Mouse (Mus musculus) cortical plate, adult 2 months (tissue): ENCODE data around the gene Luzp2.

ENCODE experiments used
- CTCF ChIP-seq: fragments of 200-500 bp; IDR thresholded peaks from 2 replicates; pipeline ENCODE4 v1.5.1; 2011; ENCODE audit warnings: mild to moderate bottlenecking, control low read depth, low read length; ENCODE audit not compliant: insufficient read depth; ENCODE audit errors: extremely low read depth
- POLR2A ChIP-seq: fragments of 200-500 bp; IDR thresholded peaks from 2 replicates; pipeline ENCODE4 v1.6.1; 2011; ENCODE audit warnings: mild to moderate bottlenecking, low read length, control low read depth; ENCODE audit not compliant: insufficient read depth; ENCODE audit errors: extremely low read depth

DNA sequence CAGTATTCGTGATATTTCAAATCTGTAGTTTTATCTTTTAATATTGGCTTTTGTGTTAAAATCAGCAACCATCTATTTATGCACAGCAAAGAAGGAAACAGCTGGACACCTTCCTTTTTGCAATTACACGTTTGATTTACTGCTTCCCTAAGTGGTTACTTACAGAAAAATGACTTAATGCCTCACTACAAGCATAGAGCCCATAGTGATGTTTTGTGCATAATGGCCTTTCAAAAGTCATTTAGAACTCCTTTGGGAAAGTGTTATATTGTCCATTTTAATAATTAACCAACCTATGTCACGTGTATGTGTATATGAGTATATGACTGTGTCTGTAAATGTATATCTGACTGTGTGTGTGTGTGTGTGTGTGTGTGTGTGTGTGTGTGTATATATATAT is 63.3 kb downstream of the Luzp2 start:
- TF ChIP-seq CTCF (no peak), POLR2A (no peak)
